Mouse (Mus musculus) ovary, postnatal 14 days (tissue): ENCODE results near the gene Ap5z1.

Source experiments
- DNase-seq: peaks from one replicate; pipeline ENCODE4 v3.0.0; 2022; ENCODE audit warnings: low spot score

The Ap5z1 gene

GRCm38 (mm10) chr5:142473696-142474095, 10.0 kb downstream of the Ap5z1 start:
- no peak for DNase-seq

DNA sequence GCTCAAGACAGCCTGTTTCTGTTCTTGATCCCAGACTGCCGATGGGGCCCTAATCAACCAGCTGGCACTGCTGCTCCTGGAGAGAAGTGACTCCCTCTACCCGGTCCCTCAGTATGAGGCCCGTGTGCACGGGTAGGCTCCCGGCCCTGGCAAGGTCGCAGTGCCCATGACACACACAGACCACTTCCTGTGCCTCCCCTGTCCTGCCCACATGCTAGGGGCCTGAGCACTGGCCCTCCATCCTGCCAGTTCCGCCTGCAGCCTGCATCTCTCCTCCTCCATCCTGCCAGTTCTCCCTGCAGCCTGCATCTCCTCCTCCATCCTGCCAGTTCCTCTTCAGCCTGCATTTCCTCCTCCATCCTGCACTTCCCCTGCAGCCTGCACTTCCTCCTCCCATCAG, 11.9 kb downstream of the Ap5z1 start:
- no peak for DNase-seq

- DNase-seq, result no peak
These were observed 13.6 kb downstream of the Ap5z1 start for GRCm38 (mm10) chr5:142477346-142477745.

- DNase-seq, result no peak
These were observed 14.3 kb downstream of the Ap5z1 start for GRCm38 (mm10) chr5:142477866-142478615.

- peak; percentile 82 for DNase-seq
These were observed 15.2 kb downstream of the Ap5z1 start for GRCm38 (mm10) chr5:142478829-142479435.

DNA sequence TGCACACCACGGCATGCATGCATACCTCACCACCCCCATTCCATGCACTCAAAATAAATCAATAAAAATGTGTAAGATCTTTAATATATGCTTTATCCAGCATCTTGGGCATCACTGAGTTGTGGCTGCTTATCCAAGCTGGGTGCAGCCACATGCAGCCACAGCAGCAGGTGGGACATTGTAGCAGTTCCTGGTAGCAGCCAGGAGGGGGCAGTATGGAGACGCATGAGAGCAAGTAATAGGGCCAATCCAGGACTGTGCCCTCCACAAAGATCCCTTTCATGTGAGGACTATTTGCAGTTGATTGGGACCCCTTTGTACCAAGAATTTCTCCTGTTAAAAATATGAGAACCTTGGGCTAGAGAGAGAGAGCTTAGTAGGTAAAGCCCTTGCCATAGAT, 18.8 kb downstream of the Ap5z1 start:
- DNase-seq, result no peak

DNA sequence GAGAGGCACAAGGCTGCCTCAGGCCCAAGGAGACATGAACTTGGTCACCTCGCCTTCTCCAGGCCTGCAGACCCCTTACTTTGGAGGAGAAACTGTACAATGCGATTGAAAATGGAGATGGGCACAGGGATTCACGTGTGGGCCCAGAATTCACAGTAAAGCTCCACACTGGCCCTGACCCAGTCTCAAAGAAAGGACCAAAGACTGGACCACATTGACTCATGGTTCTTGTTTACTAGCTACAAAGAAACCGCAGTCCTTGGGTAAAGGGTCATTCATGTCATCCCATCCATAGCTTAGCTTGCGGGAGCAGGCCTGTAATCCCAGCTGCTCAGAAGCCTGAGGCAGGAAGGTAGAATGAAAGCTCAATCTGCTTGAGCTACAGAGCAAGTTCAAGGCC, 19.8 kb downstream of the Ap5z1 start:
- no peak for DNase-seq

GRCm38 (mm10) chr5:142486654-142487053, 22.9 kb downstream of the Ap5z1 start:
- no peak for DNase-seq

- no peak for DNase-seq
These were observed 26.4 kb downstream of the Ap5z1 start for GRCm38 (mm10) chr5:142489955-142490707.

DNA sequence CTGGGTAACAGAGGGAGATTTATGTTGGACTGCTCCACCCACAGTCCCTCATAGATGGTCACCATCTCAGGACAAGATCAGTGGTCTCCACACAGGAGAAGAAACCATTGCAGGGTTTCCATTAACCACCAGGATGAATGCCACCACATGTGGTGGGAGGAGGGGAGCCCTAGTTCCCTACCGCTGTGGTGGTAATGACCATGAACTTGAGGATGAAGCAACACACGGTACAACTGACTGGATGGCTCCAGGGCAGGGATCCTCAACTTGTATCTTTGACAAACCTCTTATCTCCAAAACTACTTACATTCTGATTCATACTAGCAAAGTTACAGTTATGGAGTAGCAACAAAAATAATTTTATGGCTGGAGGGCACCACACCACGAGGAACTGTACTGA, 29.6 kb downstream of the Ap5z1 start:
- no peak for DNase-seq

DNA sequence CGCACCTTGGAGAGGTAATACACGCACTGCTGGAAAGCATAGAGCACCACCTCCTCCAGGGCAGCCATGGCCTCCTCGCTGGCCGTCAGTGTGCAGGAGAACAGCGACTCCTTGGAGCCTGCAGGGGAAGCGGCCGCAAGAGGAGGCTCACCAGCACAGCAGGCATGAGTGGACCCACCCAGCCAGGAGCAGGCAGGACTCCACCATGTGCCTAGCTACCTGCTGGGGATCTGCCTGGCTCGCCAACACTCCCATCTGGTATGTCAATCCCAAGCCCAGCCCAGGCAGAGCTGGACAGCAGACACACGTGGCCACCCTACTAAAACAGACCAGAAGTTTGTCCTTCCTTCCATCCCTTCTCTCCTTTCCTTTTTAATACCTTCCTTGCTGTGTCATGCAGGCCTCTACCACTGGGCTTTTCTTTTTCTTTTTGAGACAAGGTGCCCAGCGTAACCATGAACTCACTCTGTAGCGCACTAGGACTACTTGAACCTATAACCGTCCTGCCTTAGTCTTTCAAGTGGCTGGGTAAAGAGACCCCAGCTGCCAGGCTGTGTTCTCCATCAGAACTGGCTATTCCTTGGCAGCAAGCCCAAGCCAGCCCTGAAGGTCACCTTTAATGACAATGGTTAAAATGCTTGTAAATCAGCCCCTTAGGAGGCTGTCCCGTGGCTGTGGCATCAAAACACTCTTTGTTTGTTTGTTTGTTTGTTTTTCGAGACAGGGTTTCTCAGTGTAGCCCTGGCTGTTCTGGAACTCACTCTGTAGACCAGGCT, 31.8 kb downstream of the Ap5z1 start:
- no peak for DNase-seq

GRCm38 (mm10) chr5:142498964-142499363, 35.2 kb downstream of the Ap5z1 start:
- no peak for DNase-seq

DNA sequence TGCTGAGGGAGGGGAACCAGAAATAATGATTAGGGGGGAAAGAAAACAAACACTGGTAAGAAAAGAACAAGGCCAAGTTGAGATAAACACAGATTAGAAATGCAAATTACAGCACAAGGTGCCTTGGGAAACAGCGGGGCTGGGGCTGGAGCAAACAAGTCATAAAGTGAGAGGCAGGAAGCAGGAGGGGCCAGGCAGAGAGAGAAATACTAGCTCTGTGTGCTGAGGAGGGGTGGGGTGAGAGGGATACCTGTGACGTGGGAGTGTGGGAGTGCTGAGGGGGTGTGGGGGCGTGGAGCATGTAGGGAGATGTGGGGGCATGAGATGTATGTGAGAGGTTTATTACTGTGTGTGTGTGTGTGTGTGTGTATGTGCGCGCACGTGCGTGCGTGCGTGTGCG, 37.2 kb downstream of the Ap5z1 start:
- DNase-seq, result no peak

GRCm38 (mm10) chr5:142502414-142502813, 38.7 kb downstream of the Ap5z1 start:
- peak; percentile 70 for DNase-seq

- no peak for DNase-seq
These were observed 40.4 kb downstream of the Ap5z1 start for GRCm38 (mm10) chr5:142504175-142504574.

DNA sequence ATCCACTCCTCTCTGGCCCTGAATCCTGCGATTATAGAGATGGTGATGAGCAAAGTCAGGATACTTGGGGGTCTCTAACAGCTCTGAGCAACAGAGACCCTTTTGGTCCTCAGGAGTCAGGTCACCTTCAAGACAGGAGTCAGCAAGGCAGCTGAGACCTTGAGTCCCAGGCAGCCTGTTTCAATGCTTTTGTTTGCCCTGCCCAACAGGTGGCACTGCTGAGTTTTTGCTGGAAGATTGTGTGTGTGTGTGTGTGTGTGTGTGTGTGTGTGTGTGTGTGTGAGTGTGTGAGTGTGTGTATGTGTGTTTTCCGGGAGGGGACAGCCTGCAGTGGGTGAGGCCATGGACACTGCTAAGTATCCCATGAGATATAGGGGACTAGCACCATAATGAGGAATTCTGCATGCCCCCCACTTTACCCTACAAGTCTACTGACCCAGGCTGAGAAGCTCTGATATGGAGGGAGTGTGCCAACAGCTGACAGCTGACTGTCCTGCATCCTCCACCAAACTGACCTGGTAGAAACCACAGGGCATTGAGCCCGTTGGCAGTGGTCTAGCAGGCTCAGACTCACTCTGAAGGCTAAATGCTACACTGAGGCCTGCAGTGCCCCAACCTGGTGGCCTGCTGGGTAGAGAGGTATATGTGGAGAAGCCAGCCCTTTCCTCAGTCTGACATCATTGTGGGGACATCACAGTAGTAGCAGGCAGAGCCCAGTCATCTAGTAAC, 42.1 kb downstream of the Ap5z1 start:
- no peak for DNase-seq

DNA sequence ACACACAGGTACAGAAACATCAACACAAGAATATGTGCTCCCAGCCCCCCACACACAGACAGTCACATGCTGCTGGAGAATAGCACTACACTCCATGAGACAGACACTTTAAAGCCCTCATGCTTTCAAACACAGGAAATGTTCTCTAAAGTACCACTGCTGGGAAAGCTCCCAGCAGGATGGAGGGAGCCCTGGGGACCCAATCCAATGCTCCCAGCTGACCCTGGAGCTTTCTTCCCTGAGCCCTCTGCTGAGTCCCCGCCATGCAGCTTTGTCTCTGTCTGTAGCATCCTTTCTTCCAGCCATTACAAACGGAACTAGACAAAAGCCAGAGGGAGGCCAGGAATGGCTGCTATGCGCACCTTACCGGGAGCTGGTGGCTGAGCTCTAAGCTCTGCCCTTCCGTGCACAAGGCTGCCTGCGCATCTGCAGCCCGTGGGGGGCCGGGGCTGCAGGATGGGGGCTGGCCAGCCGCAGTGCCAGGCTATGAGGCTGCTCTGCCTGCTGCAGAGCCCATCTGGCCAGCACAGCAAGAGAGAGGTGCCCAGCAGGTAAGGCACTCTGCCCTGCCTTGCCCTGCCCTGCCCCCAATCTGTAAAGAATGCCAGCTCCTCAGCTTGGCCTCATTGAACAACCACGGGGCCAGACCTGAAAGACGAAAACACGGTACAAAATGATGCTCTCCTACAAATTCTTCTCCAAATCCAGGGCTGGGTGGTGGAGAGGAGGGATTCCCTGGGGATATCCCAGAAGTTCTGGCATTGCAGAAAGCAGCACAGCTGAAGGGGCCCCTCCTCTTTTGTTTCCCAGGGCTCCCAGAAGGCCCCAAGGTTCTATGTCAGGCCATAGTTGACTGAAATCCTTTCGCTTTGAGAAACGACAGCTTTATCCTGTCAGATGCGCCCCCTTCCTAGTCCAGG, 45.7 kb downstream of the Ap5z1 start:
- DNase-seq, result no peak

GRCm38 (mm10) chr5:142510061-142510414, 46.3 kb downstream of the Ap5z1 start:
- no peak for DNase-seq

DNA sequence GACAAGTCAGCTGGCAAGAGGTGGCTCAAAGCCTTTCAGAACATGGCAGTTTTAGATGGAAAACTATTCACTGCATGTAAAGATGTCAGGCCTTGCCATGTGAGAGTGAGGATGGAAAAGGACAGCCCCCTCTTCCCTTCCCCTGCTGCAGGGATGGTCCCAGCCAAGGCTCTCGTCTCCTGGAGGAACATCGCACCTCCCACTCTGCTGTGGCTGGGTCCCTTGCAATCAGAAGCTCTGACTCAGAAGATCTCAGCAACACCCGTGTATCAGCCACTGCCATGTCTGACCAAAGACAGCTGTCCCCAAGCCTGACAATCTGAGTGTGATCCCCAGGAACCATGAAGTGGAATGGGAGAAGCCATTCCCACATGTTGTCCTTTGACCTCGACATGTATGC, 48.4 kb downstream of the Ap5z1 start:
- no peak for DNase-seq

DNA sequence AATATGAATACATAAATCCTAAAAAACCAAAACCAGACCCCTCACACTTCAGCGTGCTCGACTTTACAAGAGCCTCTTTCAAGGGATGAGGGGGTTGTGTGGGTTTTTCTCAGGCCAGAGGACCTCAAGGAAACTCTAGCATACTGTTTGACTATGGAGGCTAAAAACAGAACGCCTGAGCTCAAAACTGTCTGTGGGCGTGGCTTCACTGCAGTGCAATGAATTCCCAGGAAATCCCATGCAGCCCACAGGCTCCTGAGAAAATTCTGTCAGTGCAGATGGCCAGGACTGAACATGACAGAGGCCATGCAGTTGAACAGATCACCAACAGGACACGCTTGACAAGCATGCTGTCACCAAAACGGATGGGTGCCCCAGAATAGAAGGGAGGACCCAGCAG, 55.2 kb downstream of the Ap5z1 start:
- DNase-seq, result no peak

- DNase-seq, result no peak
These were observed 56.6 kb downstream of the Ap5z1 start for GRCm38 (mm10) chr5:142520360-142520759.
